Mouse (Mus musculus) layer of hippocampus, postnatal 10 days (tissue): ENCODE data around the gene Plekhn1. TPM values are rescaled to one million over a fixed set of nuclear protein-coding genes. Genes with fewer than 3 reads are reported as not detected.
A peak's percentile ranks its signal among the peaks of the same experiment; 100 is the strongest.

Experiments
- DNase-seq, 2 experiments: peaks; one replicate each; pipeline ENCODE4 v3.0.0; 2021; ENCODE audit warnings: low spot score in 2 of 2
- microRNA-seq, 2 experiments: library from miRNA; unstranded; fragments of <30 nt; microRNA quantifications; one replicate each; pipeline ENCODE4 v1.2.0; 2021
- total RNA-seq, 2 experiments: library from RNA; stranded (reverse); gene quantifications; 2 replicates each; pipeline ENCODE4 v1.2.3; 2021

Gene Plekhn1
- total RNA-seq, 2 experiments from 2014 or later: 36.4 to 41.9 TPM

DNA sequence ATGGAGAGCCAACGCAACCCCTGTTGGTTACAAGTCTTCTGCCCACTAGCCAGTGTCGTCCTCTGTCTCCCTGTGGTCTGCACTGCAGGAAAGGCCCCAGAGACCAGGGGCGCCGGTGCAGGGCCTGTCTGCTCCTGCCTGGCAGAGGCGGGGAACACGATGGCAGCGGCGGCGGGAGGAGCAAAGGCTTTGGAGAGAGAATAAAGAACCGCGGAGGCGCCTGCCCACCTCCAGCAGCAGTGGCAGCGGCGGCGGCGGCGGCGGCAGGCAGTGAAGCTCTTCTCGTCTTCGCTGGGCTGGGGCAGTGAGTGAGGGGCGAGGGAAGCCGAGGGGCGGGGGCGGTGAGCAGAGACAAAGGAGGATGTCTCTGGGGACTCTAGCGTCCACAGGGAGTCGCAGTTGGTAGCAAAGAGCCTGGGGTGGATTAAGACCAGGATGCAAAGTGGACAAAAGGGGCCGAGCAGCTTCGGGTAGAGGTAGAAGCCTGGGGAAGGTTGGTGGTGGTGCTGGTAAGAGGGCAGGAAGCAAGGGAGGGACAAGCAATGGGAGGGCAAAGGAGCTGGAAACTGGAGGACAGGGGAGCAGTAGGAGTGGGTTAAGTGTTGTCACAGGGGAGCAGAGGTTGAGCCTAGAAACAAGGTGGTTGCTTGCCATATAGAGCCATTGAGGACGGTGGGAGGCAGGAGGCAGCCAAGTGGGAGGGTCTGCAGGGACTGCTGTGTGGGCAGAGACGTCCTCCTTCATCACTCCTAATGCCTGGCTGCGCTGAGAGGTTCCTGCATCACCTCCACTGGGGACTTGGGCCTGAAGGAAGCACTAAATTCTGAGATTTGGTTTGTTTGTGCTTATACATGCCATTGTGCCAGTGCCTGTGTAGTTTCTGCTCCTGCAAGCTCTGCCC lies 48.5 kb downstream of the Plekhn1 start:
- peak; percentile 63 to 74 for DNase-seq

DNA sequence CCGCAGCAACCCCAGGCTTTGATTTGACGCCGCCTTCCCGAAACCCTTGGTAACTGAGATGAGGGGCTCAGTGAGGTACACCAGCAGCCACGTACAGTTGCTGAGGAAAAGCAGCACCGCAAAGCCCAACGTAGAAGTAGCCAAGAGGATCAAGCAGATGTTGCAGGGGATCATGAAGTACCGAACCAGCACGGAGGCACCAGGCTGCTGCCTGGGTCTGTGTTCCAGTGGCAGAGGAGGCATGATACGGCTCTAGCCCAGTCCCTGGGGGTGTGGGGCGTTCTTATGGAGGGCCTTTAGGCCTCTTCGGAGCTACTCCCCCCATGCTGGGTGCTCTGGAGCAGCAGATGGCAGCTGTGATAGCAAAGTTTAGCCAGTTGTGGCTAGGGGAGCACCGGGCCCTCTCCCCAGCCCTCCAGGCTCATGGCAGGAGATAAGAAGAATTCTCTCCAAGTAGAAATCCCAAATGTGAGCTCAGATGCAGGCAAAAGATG lies 49.2 kb downstream of the Plekhn1 start:
- peak in 1 of 2 experiments; percentile 43 for DNase-seq

DNA sequence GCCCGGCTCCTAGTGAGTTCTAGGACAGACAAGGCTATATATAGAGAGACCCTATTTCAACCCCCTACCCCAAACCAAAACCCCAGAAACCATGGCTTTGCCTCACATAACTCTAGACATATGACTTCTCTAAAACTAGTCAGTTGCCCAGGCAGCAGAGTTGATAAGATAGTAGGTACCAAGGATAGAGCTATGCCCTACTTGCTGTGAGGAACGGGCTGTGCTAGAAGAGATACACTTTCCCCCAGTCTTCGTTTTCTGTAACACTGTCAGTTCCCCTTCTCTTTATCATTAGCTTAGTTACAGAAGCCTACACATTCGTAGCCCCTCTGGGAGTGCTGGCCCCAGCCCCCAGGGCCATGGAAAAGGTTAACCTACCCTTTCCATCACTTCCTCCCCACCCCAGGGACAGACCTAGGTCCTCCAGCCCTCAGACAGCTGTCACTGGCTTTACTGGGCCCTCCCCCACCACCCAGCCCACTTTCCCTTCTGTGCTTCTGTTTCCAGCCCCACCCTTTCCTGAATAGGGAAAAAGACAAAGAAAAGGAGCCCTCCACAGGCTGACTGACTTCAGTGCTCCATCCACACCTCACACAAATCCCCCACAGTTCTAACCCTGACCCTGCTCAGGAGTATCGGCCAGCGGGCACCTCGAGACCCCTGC lies 50.2 kb downstream of the Plekhn1 start:
- DNase-seq: no peak

DNA sequence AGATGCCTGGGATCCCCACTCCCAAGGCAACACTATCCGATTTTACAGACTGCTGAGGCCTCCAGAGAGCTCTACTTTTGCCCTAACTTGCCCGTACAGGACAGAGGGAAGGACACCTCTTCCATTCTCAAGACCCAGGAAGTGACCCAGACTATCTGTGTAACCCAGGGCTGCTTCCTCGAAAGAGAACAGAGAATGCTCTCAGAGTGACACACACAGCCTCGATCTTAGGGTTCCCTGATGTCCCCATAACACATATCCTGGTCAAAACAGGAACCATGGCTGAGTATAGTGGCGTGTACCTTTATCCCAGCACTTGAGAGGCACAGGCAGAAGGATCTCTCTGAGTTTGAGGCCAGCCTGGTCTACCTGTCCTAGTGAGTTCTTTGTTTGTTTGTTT lies 50.9 kb downstream of the Plekhn1 start:
- no peak for DNase-seq

DNA sequence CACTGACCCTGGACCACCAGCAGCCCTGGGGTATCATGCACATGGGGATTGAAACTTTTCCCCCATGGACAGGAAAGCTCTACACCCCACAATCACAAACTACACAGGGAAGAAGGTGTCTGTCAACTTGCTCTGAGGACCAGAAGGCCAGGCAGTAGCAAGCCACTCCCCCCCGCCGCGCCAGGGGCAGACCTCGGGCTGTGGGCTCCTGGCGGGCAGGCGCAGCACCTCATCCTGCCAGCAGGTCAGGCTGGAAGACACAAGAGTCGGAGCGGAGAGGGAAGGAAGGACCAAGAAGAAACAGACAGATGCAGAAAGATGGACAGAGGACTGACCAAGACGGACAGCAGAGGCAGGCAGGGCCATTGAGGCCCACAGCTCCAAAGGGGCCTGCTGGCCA lies 57.0 kb downstream of the Plekhn1 start:
- DNase-seq: no peak

DNA sequence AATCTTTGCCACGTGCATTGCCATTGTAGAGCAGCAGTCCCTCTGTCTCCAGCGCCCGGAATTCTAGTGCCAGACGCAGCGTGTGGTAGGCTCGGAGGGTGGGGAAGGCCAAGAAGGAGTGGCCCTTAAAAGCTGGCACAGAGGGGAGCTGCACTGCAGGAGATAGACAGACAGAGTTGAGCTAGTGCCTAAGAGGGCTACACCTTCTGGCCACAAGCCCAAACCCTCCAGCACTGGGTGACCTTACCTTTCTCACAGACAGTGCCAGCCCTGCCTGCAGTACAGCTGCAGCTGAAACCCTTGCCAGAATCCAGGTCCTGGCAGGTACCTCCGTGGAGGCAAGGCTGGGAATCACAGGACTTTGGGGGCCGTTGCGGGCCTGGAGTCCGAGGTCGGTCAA lies 62.8 kb downstream of the Plekhn1 start:
- peak in 1 of 2 experiments; percentile 9 for DNase-seq

Small RNA genes within 50 kb of the gene (microRNA-seq; reads per million reads assigned to microRNA genes)
- gene Mir7658: 5.7 to 6.7 reads per million in 2 experiments

Other genes starting within 250 kb of the Plekhn1 start
- gene B3galt6, start 242.2 kb downstream of the Plekhn1 start, total RNA-seq: 10 to 100 TPM; 10.6 to 11.6 TPM
- 100 to 1,000 TPM; 128 to 136 TPM for gene Sdf4, start 242.0 kb downstream of the Plekhn1 start, total RNA-seq
- gene Tnfrsf4, start 221.0 kb downstream of the Plekhn1 start, total RNA-seq: 1 to 10 TPM; 1.2 to 2.2 TPM
- gene Tnfrsf18, start 208.7 kb downstream of the Plekhn1 start, total RNA-seq: not detected
- gene Ttll10, start 175.4 kb downstream of the Plekhn1 start, total RNA-seq: under 1 TPM; 0.13 to 0.16 TPM
- 10 to 100 TPM; 22.6 to 28.9 TPM for gene 9430015G10Rik, start 124.9 kb downstream of the Plekhn1 start, total RNA-seq
- under 1 TPM; 0.43 to 0.47 TPM for gene Rnf223, start 104.3 kb downstream of the Plekhn1 start, total RNA-seq
- 100 to 1,000 TPM; 256 to 262 TPM for gene Agrn, start 37.4 kb downstream of the Plekhn1 start, total RNA-seq
- gene Isg15, start 34.0 kb downstream of the Plekhn1 start, total RNA-seq: not detected
- 1 to 10 TPM; 6.1 to 6.3 TPM for gene AW011738, start 31.6 kb downstream of the Plekhn1 start, total RNA-seq
- gene Perm1, start 19.0 kb downstream of the Plekhn1 start, total RNA-seq: under 1 TPM; 0.38 to 0.55 TPM
- 10 to 100 TPM; 61.2 to 64.3 TPM for gene Noc2l, start 1.2 kb upstream of the Plekhn1 start, total RNA-seq
- 1 to 10 TPM; 2.9 to 4.2 TPM for gene Samd11, start 20.8 kb upstream of the Plekhn1 start, total RNA-seq
- not detected for gene Vmn2r-ps159, start 96.2 kb upstream of the Plekhn1 start, total RNA-seq